Mouse (Mus musculus) bone marrow macrophage, adult 2 months (primary cell): ENCODE measurements around the gene Zfp593.

Experiments used
- CTCF ChIP-seq: IDR thresholded peaks from 2 replicates; pipeline ENCODE4 v1.5.1; 2012; ENCODE audit warnings: low read depth, mild to moderate bottlenecking, low read length, moderate library complexity
- POLR2A ChIP-seq: IDR thresholded peaks from 2 replicates; pipeline ENCODE4 v1.6.1; 2012; ENCODE audit warnings: mild to moderate bottlenecking, low read depth, low read length, borderline replicate concordance

- TF ChIP-seq POLR2A (no peak), CTCF (no peak)
Observed at GRCm38 (mm10) chr4:134252911-134253721, 7.7 kb upstream of the Zfp593 start.
